Mouse (Mus musculus): ENCODE measurements around the gene Lamtor2.

Gene Lamtor2

GRCm38 (mm10) chr3:88502641-88503504 lies 50.0 kb downstream of the Lamtor2 start:
- DNase-seq = peak in 1 of 2 experiments; percentile 40

- DNase-seq = no peak
Measured at GRCm38 (mm10) chr3:88502031-88502571, 50.8 kb downstream of the Lamtor2 start.

GRCm38 (mm10) chr3:88501366-88502030 lies 51.4 kb downstream of the Lamtor2 start:
- DNase-seq = no peak

- DNase-seq = no peak
Measured at GRCm38 (mm10) chr3:88500655-88501365, 52.1 kb downstream of the Lamtor2 start.

- no peak for DNase-seq
Measured at GRCm38 (mm10) chr3:88500087-88500486, 52.8 kb downstream of the Lamtor2 start.

All from spleen, adult 18-20 months (tissue).